Mouse (Mus musculus) testis, postnatal 10 days (tissue): ENCODE data around the gene Olfr749.
"Not testable (repeated sequence)": the region's sequence is repeated elsewhere in the genome, so short reads cannot be mapped to it uniquely, and the experiment has no call there.

Experiments used
- DNase-seq: peaks from one replicate; pipeline ENCODE4 v3.0.0; 2021; ENCODE audit warnings: low spot score

The Olfr749 gene

DNA sequence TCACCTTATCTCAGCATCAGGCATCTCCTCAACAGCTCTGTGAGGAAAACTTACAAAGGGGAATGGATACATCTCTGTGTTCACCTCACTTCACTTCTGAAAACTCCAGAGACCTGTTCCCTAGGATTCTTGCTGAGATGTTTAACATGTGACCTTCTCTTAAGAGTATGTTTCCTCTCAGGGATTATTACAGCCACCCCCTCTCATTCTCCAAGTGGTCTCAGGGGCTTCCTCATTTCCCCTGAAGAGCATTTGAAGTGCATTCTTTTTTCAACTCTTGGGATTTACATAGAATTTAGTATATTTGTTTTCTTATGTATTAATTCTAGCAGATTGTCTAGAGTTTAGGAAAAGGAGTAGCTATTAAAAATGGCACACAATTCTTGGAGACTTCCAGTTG is at the start of gene Olfr749:
TSS of gene Olfr749 (minus strand) at position 101 of the 400 bp plus-strand sequence.
- no peak for DNase-seq

DNA sequence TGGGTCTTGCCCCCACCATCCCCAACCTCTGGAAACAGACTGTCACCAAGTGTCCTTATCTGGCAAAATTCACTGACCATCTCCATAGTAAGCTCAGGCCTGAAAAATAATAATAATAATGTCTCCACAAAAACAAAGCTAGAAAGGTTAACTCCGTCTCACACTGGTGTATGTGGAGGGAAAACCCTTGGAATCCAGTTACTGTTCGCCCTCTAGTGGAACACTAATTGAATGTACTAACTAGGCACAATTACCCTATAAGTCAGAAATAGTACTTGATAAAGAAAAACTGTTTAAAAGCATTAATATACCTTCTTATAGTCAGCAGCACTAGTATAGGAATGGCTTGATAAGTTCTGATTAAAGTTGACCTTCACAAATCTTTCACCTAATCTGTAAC is 43.3 kb upstream of the Olfr749 start:
- no peak for DNase-seq

DNA sequence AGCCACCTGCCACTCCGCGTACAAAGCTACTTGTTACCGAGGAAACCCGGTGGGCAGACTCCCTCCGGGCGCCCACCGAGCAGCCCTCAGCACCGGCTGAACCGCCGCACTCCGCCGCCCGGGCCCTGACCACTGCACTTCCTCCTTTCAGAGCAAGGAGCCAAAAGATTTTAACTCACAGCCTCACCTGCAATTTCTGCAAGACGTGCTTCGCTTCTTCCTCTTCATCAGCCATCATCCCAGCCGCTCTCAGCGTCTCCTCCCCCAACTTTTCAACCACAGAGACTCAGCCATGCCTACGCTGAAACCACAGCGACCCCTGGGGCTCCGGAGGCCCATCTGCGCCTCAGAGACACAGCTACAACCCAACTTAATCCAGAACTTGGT is 40.4 kb upstream of the Olfr749 start, which contains the start of gene Ttc5:
TSS of gene Ttc5 (minus strand) at position 269 of the 387 bp plus-strand sequence.
- DNase-seq = peak; percentile 93

DNA sequence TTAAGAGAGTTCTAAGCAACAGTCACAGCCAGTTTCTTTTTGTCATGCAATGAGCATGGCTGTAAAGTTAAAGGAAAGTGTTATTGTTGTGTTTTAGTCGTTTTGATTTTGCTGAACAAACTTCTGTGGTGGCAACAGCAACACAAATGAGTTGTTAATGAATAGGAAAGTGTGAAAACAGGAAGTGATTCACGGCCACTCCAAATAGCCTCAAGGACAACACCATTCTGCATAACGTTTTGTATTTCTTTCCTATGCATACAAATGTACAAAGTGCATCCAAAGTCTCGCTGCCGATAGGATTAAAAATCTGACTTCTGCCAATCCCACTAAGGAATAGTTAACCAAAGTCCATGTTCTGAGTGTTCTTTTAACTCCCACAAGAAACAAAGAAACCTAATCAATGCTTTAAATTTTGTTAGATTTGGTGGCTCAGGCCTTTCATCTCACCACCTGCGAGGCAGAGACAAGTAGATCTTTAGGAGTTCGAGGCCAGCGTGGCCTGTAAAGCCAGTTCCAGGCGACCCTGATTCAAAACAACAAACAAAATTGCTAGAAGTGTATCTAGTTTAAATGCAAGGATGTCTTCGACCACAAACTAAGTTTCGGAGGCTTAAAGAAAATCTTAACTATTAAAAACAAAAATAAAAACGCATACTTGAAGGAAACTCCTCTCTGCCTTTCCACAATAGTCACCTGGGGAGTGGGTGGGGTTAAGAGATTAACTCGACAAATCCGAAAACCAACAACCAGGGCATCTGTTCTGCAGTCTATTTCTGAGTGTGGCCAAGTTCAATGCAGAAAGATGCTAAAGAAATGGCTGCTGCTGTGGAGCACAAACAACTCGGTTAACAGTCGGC is 39.7 kb upstream of the Olfr749 start:
- DNase-seq = no peak

DNA sequence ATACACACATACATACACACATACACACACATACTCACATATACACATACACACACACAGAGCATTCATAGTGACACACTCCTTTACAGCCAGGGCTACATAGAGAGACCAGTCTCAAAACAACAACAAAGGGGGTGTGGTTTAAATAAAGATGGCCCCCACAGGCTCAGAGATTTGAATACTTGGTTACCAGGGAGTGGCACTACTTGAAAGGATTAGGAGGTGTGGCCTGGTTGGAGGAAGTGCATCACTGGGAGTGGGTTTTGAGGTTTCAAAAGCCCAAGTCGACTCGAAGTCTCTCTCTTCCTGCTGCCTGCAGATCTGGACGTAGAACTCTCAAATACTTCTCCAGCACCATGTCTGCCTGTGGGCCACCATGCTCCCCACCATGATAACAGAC is 37.3 kb upstream of the Olfr749 start:
- DNase-seq = no peak

DNA sequence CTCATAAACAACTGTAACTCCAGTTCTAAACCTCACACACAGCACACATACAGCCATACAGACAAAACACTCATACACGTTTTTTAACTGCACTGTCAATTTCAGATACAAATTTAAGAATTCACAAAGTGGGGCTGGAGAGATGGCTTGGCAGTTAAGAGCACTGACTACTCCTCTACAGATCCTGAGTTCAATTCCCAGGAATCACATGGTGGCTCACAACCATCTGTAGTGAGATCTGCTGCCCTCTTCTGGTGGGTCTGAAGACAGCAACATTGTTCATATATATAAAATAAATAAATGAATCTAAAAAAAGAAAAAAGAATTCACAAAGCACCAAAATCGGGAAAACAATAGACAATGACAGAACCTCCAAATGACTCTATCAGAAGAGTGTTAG is 26.4 kb upstream of the Olfr749 start:
- DNase-seq = no peak

DNA sequence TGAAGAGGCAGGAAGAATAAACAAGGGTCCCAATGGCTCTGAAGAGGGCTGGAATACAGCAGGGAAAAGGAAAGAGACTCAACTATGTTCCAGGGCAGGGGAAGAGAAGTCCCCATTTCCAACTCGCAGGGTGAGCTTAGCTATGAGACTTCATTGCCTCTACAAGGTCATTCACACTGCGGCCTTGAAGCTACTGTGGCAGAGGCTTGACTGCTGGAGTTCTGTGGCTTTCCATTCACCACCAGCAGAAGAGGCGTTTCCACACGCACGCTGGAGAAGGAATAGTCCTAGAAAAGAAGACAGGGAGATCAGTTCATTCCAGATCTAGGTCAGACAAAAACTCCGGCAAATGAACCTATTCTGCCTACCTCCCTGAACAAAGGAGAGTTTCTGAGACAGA is 20.8 kb upstream of the Olfr749 start:
- DNase-seq = no peak

DNA sequence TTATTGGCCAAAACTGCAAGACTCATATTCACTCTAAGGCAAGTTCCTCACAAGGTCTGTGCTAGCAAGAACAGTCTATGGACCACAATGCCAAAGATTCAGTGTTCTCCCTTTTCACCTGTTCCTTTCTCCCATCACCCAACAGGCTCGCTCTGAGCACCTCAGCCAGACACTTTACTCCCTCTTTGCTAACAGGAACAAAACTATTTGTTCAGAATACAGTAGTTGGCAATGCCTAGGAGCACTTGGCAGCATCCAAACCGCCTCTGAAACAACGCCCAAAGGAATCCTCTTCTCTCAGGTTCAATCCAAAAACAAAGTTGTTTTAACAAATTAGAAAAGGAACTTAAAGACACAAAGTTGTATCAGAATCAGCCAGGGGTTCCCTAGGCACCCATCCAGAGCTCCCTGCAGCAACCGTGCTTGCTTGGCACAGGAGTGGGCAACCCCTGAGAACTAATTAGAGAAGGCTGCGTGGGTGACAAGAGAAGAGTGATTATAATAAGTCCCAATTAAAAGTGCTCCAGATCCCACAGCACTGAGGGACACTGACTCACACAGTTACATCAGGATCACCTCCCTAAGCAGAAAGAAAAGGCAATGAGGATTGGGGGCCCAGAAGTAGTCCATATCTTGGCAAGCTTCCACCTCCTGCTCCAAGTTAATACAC is 13.7 kb upstream of the Olfr749 start:
- no peak for DNase-seq

DNA sequence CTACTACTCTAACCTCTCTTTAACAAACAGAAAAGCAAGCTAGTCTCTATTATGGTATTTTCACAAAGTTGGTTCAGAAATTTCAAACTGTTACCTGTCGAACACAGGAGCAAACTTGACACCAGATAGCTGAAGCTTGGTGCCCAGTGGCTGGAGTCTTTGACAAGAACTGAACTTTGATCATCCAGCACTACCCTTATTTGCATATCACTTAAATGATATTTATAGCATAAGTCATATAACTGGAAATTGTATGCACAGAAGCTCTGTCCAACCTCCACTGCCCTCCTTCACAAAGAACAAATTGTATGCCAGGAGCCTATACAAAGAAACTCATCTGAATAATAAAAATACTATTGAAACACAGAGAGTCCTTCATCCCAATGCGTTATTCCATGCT is 3.3 kb downstream of the Olfr749 start:
- DNase-seq = no peak

DNA sequence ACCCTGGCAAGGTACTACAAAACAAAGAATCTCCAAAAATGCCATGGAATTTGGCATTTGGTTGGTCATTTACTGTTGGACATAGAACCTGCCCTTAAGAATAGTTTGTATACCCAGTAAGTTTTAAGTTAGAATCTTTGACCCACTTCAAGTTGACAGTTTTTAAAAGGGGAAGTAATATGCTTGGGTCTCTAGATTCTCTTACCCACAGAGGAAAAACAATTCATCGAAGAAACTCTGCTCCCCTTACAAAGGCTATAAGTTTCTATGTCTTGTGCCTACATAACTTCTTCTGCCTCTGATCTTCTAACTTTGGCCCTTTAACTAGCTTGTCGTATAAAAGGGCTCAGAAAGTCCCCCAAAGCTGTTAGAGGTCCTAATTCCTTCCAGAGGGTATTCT is 4.6 kb downstream of the Olfr749 start:
- no peak for DNase-seq

DNA sequence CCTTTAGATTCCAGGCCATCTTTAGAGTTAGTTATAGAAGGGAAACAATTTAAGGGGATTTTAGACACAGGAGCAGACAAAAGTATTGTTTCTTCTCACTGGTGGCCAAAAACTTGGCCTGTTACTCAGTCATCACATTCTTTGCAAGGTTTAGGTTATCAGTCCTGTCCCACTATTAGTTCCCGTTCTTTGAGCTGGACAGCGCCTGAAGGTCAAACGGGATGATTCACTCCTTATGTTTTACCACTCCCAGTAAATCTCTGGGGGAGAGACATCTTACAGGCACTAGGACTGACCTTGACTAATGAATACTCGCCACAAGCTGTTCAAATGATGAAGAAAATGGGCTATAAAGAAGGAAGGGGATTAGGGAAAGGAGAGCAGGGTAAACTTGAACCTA is 22.5 kb downstream of the Olfr749 start:
- not testable (repeated sequence) for DNase-seq

DNA sequence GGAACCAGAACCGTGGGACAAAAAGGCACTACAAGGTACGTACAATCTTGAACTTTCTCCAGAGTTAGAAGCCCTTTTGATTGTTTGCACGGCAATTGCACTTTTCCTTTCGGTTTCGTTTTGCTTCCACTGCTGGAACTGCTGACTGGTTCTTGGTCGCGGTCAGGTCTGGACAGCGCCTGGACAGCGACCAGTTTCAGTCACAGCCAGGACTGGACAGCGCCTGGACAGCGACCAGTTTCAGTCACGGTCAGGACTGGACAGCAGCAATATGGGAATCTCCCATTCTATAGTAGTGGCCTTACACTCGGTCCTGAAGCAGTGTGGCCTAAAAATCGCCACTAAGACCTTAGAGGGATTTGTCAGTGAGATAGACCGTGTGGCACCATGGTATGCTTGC is 25.0 kb downstream of the Olfr749 start:
- peak; percentile 39 for DNase-seq

DNA sequence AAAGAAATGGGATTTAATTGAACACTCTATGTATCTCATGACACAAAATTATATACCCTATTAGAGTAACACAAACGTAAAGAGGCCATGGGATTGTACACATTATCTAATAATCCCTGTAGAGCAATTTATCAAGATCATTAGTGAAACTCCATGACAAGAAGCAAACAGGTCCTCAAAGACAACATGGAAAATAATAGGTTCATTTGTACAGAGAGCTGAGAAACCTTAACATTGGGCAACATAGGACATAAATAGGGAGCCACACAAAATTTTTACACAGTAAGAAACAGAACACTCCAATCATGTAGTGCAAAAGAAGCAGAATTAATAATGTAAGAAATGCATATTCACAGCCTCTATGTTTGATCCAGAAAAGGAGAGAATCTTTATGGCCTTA is 37.8 kb downstream of the Olfr749 start, which contains the start of gene Olfr748:
TSS of gene Olfr748 (plus strand) at position 301 of the 400 bp plus-strand sequence.
- DNase-seq = no peak

DNA sequence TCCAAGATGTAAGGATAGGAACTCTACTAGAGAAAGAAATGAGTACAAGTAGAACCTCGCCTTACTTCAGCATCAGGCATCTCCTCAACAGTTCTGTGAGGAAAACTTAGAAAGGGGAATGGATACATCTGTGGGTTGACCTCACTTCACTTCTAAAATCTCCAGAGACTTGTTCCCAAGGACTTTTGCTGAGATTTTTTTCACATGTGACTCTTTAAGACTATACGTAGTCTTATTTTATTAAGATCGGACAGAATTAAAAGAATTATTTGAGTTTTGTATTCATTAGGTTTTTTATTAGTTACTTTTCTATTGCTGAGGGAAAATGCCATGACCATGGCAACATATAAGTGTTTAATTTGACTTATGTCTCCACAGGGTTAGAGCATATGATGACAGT is 51.8 kb downstream of the Olfr749 start, which contains the start of gene Olfr747:
TSS of gene Olfr747 (minus strand) at position 101 of the 400 bp plus-strand sequence.
- no peak for DNase-seq
